Mouse (Mus musculus) lung, adult 2 months (tissue): ENCODE data around the gene Ebf3.

Experiments
- CTCF ChIP-seq: fragments of 200-500 bp; IDR thresholded peaks from 2 replicates; pipeline ENCODE4 v1.5.1; 2011; ENCODE audit warnings: mild to moderate bottlenecking, low read length, control low read depth; ENCODE audit not compliant: insufficient read depth
- POLR2A ChIP-seq: fragments of 200-500 bp; IDR thresholded peaks from 2 replicates; pipeline ENCODE4 v1.6.1; 2011; ENCODE audit warnings: low read depth, mild to moderate bottlenecking, control low read depth, low read length, borderline replicate concordance; ENCODE audit errors: extremely low read depth

DNA sequence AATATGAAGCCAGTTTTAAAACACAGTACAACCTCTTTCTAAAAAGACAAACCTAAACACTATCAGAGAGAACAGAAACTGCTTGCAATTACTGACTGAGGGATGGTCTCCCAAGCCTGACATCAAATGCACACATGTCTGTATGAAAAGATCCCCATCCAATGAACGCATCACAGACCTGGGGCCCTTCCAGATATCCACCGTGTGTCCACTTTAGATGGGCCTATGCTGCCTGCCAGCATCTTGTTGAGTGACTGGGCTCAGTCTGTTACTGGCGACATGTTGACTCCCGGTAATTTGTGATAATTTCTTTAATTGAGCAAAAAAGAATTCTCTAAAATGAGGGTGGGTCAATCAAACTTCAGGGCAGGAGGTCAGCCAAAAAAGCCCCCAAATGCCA is 93.8 kb downstream of the Ebf3 start:
- TF ChIP-seq POLR2A (no peak), CTCF (no peak)
